Mouse (Mus musculus): ENCODE measurements at regions not wholly inside any gene's neighbourhood (a gene's known extent, or its start where the extent isn't known, plus 50 kb on each side); places are given as distances from the start of the nearest gene placed in this dataset.

DNA sequence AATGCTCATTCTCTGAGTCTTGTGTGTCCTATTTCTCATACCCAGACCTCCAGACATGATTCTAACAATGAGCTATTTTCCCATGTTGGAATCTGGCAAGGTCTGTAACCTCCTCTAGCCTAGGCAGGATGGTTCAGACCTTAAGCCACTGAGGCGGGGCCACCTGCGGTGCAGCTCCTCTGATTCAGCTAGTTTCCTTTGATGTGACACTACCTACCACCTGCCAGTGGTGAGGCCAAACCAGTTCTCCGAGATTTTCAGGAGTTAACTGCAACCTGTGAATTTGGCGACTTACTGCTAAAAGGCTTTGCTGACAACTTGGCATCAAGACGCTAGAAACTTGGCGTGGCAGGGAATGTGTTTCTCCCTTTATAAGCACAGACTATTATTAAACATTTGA is 2691.3 kb downstream of the Gm37988 start:
- Histone ChIP-seq H3K9ac (ENCODE audit: low read depth, low read length) (no peak overlapping the region), H3K4me2 (ENCODE audit: low read length) (no peak overlapping the region), H3K4me1 (replicated peaks; ENCODE audit: insufficient read depth, low read length) (no peaks in the 10 kb centered on the region), H3K9me3 (replicated peaks; ENCODE audit: low read length) (no peaks in the 10 kb centered on the region), H3K27me3 (ENCODE audit: insufficient read depth, low read length) (no peaks in the 10 kb centered on the region), H3K27ac (no peak overlapping the region), H3K36me3 (ENCODE audit: insufficient read depth, low read length) (no peaks in the 10 kb centered on the region), H3K4me3 (replicated peaks; ENCODE audit: low read depth, low read length) (no peak overlapping the region)
- TF ChIP-seq CTCF (IDR thresholded peaks at IDR 0.05; ENCODE audit: low read depth), result no peak
- ATAC-seq (replicated peaks; ENCODE audit: low FRiP score, low read depth), result no peak
- WGBS, result 58% methylated on average over 6 of the region's 6 CpGs
- no peak for DNase-seq (ENCODE audit: low spot score)

GRCm38 (mm10) chr1:7502363-7502762 is 2694.7 kb downstream of the Gm37988 start:
- no peak for ATAC-seq (replicated peaks; ENCODE audit: low FRiP score, low read depth)
- Histone ChIP-seq H3K27me3 (ENCODE audit: insufficient read depth, low read length) (no peaks in the 10 kb centered on the region), H3K36me3 (ENCODE audit: insufficient read depth, low read length) (no peaks in the 10 kb centered on the region), H3K4me2 (ENCODE audit: low read length) (no peak overlapping the region), H3K9ac (ENCODE audit: low read depth, low read length) (no peak overlapping the region), H3K4me3 (replicated peaks; ENCODE audit: low read depth, low read length) (no peak overlapping the region), H3K27ac (no peak overlapping the region), H3K4me1 (replicated peaks; ENCODE audit: insufficient read depth, low read length) (no peaks in the 10 kb centered on the region), H3K9me3 (replicated peaks; ENCODE audit: low read length) (no peaks in the 10 kb centered on the region)
- no peak for DNase-seq (ENCODE audit: low spot score)
- TF ChIP-seq CTCF (IDR thresholded peaks at IDR 0.05; ENCODE audit: low read depth), result no peak
- WGBS, result 52% methylated on average over 2 of the region's 2 CpGs

DNA sequence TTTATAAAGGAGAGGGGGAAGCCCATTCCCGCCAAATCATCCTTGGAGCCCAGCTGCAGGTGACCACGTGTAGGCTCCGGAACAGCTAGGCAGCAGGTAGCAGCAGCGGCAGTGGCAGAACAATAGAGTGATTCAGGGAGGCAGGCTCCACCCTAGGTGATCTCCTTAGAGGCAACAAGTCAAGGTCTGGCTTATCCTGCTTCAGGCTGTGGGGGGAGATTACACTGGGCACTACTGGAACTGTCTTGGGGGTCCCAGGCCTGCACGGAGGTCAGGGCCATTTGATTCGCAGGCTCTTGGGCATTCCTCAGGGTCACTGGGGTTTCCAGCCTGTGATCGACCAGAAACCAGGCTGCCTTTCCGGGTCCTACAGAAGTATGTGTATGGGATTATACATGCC is 2711.1 kb downstream of the Gm37988 start:
- ATAC-seq (replicated peaks; ENCODE audit: low FRiP score, low read depth) (no peak), DNase-seq (ENCODE audit: low spot score) (no peak)
- H3K36me3 ChIP-seq (ENCODE audit: insufficient read depth, low read length), result no peaks in the 10 kb centered on the region
- no peaks in the 10 kb centered on the region for H3K27me3 ChIP-seq (ENCODE audit: insufficient read depth, low read length)
- WGBS, result 74% methylated on average over 8 of the region's 8 CpGs
- no peak for TF ChIP-seq CTCF (IDR thresholded peaks at IDR 0.05; ENCODE audit: low read depth)
- H3K27ac ChIP-seq, result no peak overlapping the region
- no peak overlapping the region for H3K4me3 ChIP-seq (replicated peaks; ENCODE audit: low read depth, low read length)
- H3K9ac ChIP-seq (ENCODE audit: low read depth, low read length), result no peak overlapping the region
- no peak overlapping the region for H3K4me2 ChIP-seq (ENCODE audit: low read length)
- H3K4me1 ChIP-seq (replicated peaks; ENCODE audit: insufficient read depth, low read length), result no peaks in the 10 kb centered on the region
- no peaks in the 10 kb centered on the region for H3K9me3 ChIP-seq (replicated peaks; ENCODE audit: low read length)

GRCm38 (mm10) chr1:7533506-7533905 is 2725.8 kb downstream of the Gm37988 start:
- ATAC-seq (replicated peaks; ENCODE audit: low FRiP score, low read depth) (no peak), DNase-seq (ENCODE audit: low spot score) (no peak)
- no peak overlapping the region for H3K4me2 ChIP-seq (ENCODE audit: low read length)
- no peak overlapping the region for H3K4me3 ChIP-seq (replicated peaks; ENCODE audit: low read depth, low read length)
- no peaks in the 10 kb centered on the region for H3K4me1 ChIP-seq (replicated peaks; ENCODE audit: insufficient read depth, low read length)
- H3K27ac ChIP-seq, result no peak overlapping the region
- no peaks in the 10 kb centered on the region for H3K27me3 ChIP-seq (ENCODE audit: insufficient read depth, low read length)
- no peak overlapping the region for H3K9ac ChIP-seq (ENCODE audit: low read depth, low read length)
- no peak for TF ChIP-seq CTCF (IDR thresholded peaks at IDR 0.05; ENCODE audit: low read depth)
- H3K36me3 ChIP-seq (ENCODE audit: insufficient read depth, low read length), result no peaks in the 10 kb centered on the region
- H3K9me3 ChIP-seq (replicated peaks; ENCODE audit: low read length), result no peaks in the 10 kb centered on the region

GRCm38 (mm10) chr1:7535191-7535590 is 2727.5 kb downstream of the Gm37988 start:
- Histone ChIP-seq H3K27me3 (ENCODE audit: insufficient read depth, low read length) (no peaks in the 10 kb centered on the region), H3K9ac (ENCODE audit: low read depth, low read length) (no peak overlapping the region), H3K4me1 (replicated peaks; ENCODE audit: insufficient read depth, low read length) (no peaks in the 10 kb centered on the region), H3K27ac (no peak overlapping the region), H3K9me3 (replicated peaks; ENCODE audit: low read length) (no peaks in the 10 kb centered on the region), H3K4me3 (replicated peaks; ENCODE audit: low read depth, low read length) (no peak overlapping the region), H3K4me2 (ENCODE audit: low read length) (no peak overlapping the region), H3K36me3 (ENCODE audit: insufficient read depth, low read length) (no peaks in the 10 kb centered on the region)
- TF ChIP-seq CTCF (IDR thresholded peaks at IDR 0.05; ENCODE audit: low read depth), result no peak
- DNase-seq (ENCODE audit: low spot score) (no peak), ATAC-seq (replicated peaks; ENCODE audit: low FRiP score, low read depth) (no peak)

- Histone ChIP-seq H3K4me2 (ENCODE audit: low read length) (no peak overlapping the region), H3K27me3 (ENCODE audit: insufficient read depth, low read length) (no peaks in the 10 kb centered on the region), H3K9ac (ENCODE audit: low read depth, low read length) (no peak overlapping the region), H3K4me1 (replicated peaks; ENCODE audit: insufficient read depth, low read length) (no peaks in the 10 kb centered on the region), H3K4me3 (replicated peaks; ENCODE audit: low read depth, low read length) (no peak overlapping the region), H3K9me3 (replicated peaks; ENCODE audit: low read length) (no peaks in the 10 kb centered on the region), H3K36me3 (ENCODE audit: insufficient read depth, low read length) (no peaks in the 10 kb centered on the region), H3K27ac (no peak overlapping the region)
- WGBS, result 15% methylated on average over 2 of the region's 2 CpGs
- peak; percentile 73 for TF ChIP-seq CTCF (IDR thresholded peaks at IDR 0.05; ENCODE audit: low read depth)
- DNase-seq (ENCODE audit: low spot score), result peak; percentile 59
- peak; percentile 65; the same call in 1 of the 2 replicates for ATAC-seq (replicated peaks; ENCODE audit: low FRiP score, low read depth)
Observed at GRCm38 (mm10) chr1:7543492-7543891, 2735.8 kb downstream of the Gm37988 start.

DNA sequence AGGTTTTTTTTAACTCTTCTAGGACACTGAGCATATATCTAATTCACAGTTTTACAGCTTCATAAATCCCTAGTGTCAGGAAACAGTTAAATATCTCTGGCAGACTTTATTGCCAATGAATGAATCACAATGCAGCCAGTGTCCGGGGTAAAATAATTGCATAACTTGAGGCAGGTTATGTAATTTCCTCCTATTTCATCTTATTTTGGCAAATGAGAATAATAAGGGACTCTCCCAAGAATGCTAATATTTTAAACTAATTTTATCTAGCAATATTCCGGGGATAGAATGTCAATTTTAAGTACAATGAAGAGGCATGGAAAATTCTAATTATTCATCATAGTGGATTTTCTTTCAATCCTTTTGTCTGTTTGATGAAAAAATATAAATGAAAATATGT is 2740.6 kb downstream of the Gm37988 start:
- Histone ChIP-seq H3K27ac (no peak overlapping the region), H3K4me3 (replicated peaks; ENCODE audit: low read depth, low read length) (no peak overlapping the region), H3K36me3 (ENCODE audit: insufficient read depth, low read length) (no peaks in the 10 kb centered on the region), H3K27me3 (ENCODE audit: insufficient read depth, low read length) (no peaks in the 10 kb centered on the region), H3K9me3 (replicated peaks; ENCODE audit: low read length) (no peaks in the 10 kb centered on the region), H3K4me2 (ENCODE audit: low read length) (no peak overlapping the region), H3K4me1 (replicated peaks; ENCODE audit: insufficient read depth, low read length) (no peaks in the 10 kb centered on the region), H3K9ac (ENCODE audit: low read depth, low read length) (no peak overlapping the region)
- DNase-seq (ENCODE audit: low spot score) (no peak), ATAC-seq (replicated peaks; ENCODE audit: low FRiP score, low read depth) (no peak)
- no peak for TF ChIP-seq CTCF (IDR thresholded peaks at IDR 0.05; ENCODE audit: low read depth)
- WGBS, result 37% methylated on average over 2 of the region's 2 CpGs

Data from kidney, postnatal 0 days (tissue).